Mouse (Mus musculus) ES-E14 (cell line): Measurements from ENCODE around the gene Ppp1r14c. TPM values are rescaled to one million over a fixed set of nuclear protein-coding genes. Genes with fewer than 3 reads are reported as not detected.

ENCODE experiments used
- DNase-seq: peaks from one replicate; pipeline ENCODE4 v3.0.0-alpha.2; 2013; ENCODE audit warnings: low read depth, low spot score
- H3K27ac ChIP-seq: 2 replicates; pipeline ENCODE4 v1.5.1; 2012; ENCODE audit warnings: low read depth, mild to moderate bottlenecking, low read length, moderate library complexity, mixed read lengths; ENCODE audit not compliant: poor library complexity, insufficient read depth, severe bottlenecking
- H3K36me3 ChIP-seq: 2 replicates; pipeline ENCODE4 v1.6.1; 2012; ENCODE audit warnings: mild to moderate bottlenecking, low read length, moderate library complexity, mixed read lengths; ENCODE audit not compliant: control insufficient read depth, poor library complexity, insufficient read depth, severe bottlenecking
- H3K4me1 ChIP-seq, 2 experiments: fragments of 150-350 bp in 1 of 2; sonication (generic) in 1 of 2; 2 replicates each; pipeline ENCODE4 v1.6.1; 2012; ENCODE audit warnings: low read length in 2 of 2, mild to moderate bottlenecking in 1 of 2, mixed read lengths in 1 of 2; ENCODE audit not compliant: control insufficient read depth in 2 of 2, insufficient read depth in 2 of 2, poor library complexity in 1 of 2
- H3K4me3 ChIP-seq, 2 experiments: fragments of 150-350 bp in 1 of 2; sonication (generic) in 1 of 2; 2 replicates each; pipeline ENCODE4 v1.5.1; 2012; ENCODE audit warnings: low read length in 2 of 2, low read depth in 1 of 2, mild to moderate bottlenecking in 1 of 2, mixed read lengths in 1 of 2; ENCODE audit not compliant: insufficient read depth in 1 of 2, poor library complexity in 1 of 2, severe bottlenecking in 1 of 2
- H3K9ac ChIP-seq: 2 replicates; pipeline ENCODE4 v1.6.1; 2012; ENCODE audit warnings: low read depth, mild to moderate bottlenecking, low read length, mixed read lengths; ENCODE audit not compliant: poor library complexity, insufficient read depth, severe bottlenecking
- H3K9me3 ChIP-seq: fragments of 150-350 bp; sonication (generic); 2 replicates; pipeline ENCODE4 v1.6.1; 2012; ENCODE audit warnings: low read depth, mild to moderate bottlenecking, low read length; ENCODE audit not compliant: control insufficient read depth, insufficient read depth
- CHD2 ChIP-seq: IDR thresholded peaks from 2 replicates; pipeline ENCODE4 v1.6.1; 2014; ENCODE audit warnings: mild to moderate bottlenecking, low read depth, low read length, inconsistent platforms
- HCFC1 ChIP-seq: IDR thresholded peaks from 2 replicates; pipeline ENCODE4 v1.6.1; 2012; ENCODE audit warnings: low read length, inconsistent platforms, borderline replicate concordance; ENCODE audit not compliant: insufficient read depth
- MAFK ChIP-seq: IDR thresholded peaks from 2 replicates; pipeline ENCODE4 v1.6.1; 2014; ENCODE audit warnings: mild to moderate bottlenecking, low read depth, low read length, inconsistent platforms; ENCODE audit not compliant: insufficient read depth
- ZC3H11A ChIP-seq: IDR thresholded peaks from 2 replicates; pipeline ENCODE4 v1.6.1; 2012; ENCODE audit warnings: low read depth, mild to moderate bottlenecking, inconsistent platforms, low read length, borderline replicate concordance
- ZNF384 ChIP-seq: IDR thresholded peaks from 2 replicates; pipeline ENCODE4 v1.6.1; 2012; ENCODE audit warnings: low read depth, low read length, inconsistent platforms
- in situ Hi-C, 2 experiments: fragments of 600-800 bp; cut with MboI; formaldehyde crosslinking; loops; one replicate each; pipeline ENCODE4 v1.15.1; 2025; ENCODE audit warnings: low sequenced_read_pairs in 2 of 2, inconsistent platforms in 1 of 2; ENCODE audit not compliant: unreplicated experiment in 2 of 2
- total RNA-seq: library from RNA; depleted of rRNA; stranded (reverse); fragments of 300-350 nt; gene quantifications from 2 replicates; pipeline ENCODE4 v1.2.3, GENCODE M21; 2012; rRNA removed

The Ppp1r14c gene
- 0.48 and 0.62 TPM in 2 replicates for total RNA-seq

DNA sequence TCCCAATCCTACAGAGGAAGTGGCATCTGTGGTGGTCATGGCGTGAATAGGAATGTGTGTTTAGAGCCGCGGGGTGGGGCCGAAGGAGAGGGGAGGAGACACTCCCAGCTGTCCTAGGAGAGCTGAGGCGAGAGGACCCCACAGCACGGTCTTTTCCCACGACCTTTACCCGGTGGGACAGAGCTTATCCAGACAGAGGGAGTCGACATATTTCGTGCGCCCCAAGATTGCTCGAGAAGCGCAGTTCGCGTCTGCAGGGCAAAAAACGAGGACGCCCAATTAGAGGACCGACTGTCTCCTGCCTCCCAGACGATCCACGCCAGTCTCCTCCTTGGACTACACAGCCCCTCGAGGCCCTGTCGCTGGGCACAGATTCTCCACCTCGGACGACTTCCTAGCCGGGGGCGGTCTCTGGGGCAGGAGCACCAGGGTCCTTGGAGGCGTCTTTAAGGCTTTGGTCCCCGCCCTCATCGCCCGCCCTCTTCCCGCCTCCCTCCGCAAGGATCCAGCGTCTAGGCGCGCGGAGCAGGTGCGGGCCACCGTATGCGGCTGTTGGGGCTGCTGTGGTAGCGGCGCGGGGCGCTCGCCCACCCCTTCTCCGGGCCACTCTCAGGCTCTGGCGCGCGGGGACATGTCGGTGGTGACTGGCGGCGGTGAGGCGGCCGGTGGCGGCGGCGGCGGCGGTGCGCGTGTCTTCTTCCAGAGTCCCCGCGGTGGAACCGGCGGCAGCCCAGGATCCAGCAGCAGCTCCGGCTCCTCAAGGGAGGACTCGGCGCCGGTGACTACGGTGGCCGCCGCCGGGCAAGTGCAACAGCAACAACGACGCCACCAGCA, at the start of gene Ppp1r14c:
TSS of gene Ppp1r14c (plus strand) at position 22 of the 834 bp plus-strand sequence.
- in situ Hi-C loops: no loop called here
- Histone ChIP-seq H3K4me1 (0 out of 4 replicates have a peak, but pooled peaks cover 0 to 2% of the 10 kb centered on the region in 2 experiments), H3K36me3 (no peaks in the 10 kb centered on the region), H3K4me3 (peak within 1 kb of the TSS; percentile 72 to 74), H3K9ac (peak within 1 kb of the TSS; percentile 75), H3K27ac (no peak within 1 kb of the TSS), H3K9me3 (no peaks in the 10 kb centered on the region)
- TF ChIP-seq CHD2 (no peak), ZNF384 (no peak), ZC3H11A (no peak), HCFC1 (no peak), MAFK (no peak)
- peak; percentile 34 for DNase-seq

DNA sequence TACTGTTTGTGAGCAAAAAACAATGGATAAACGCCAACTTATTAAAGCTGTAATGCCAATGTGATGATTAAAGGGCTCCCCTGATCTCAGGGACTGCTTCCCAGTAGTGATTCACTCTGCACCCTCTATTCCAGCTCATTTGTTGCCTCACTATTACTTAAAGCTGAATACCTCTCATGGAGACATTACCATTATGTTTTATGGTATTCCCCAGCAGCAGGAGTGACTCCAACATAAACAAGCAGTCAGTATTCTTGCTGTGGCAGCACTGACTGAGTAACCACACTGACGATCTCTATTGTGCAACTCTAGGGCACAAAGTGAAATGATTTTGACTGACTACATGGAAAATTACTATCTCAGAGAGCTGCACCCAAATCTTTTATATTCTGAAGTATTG, 44.5 kb upstream of the Ppp1r14c start:
- no peaks in the 10 kb centered on the region for H3K36me3 ChIP-seq
- in situ Hi-C loops: no loop called here
- TF ChIP-seq HCFC1 (no peak), CHD2 (no peak), MAFK (no peak), ZNF384 (no peak)

DNA sequence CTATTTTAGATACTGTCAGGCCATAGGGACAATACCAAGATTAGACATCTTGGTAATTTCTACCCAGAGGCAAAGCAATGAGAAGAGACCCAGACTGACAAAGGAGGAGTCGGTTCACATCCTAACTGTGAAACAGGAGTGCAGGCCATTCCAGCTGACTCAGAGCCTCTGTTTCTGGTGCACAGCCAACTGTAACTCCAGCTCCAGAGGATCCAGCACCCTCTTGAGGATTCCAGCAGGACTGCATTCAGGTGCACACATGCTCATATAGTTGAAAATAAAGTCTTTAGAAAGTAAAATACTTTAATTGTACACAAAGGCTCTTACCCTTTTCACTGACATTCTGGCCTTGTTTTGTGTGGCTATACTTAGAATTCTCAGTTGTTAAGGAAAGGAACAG, 40.4 kb upstream of the Ppp1r14c start:
- no peak overlapping the region for H3K27ac ChIP-seq
- no peak overlapping the region for H3K4me3 ChIP-seq
- H3K9ac ChIP-seq: no peak overlapping the region
- DNase-seq: no peak
- in situ Hi-C loops: no loop called here
- peaks cover 2% of the 10 kb centered on the region; the same call in 1 of the 2 replicates for H3K9me3 ChIP-seq
- no peaks in the 10 kb centered on the region for H3K4me1 ChIP-seq
- no peaks in the 10 kb centered on the region for H3K36me3 ChIP-seq
- TF ChIP-seq ZNF384 (no peak), HCFC1 (no peak), ZC3H11A (no peak), CHD2 (no peak), MAFK (no peak)

More for the DNA sequence above, 44.5 kb upstream of the Ppp1r14c start:
- H3K9me3 ChIP-seq: no peaks in the 10 kb centered on the region
- H3K4me1 ChIP-seq: no peaks in the 10 kb centered on the region
- H3K4me3 ChIP-seq: no peak overlapping the region
- no peak overlapping the region for H3K9ac ChIP-seq
- H3K27ac ChIP-seq: no peak overlapping the region
- no peak for DNase-seq

DNA sequence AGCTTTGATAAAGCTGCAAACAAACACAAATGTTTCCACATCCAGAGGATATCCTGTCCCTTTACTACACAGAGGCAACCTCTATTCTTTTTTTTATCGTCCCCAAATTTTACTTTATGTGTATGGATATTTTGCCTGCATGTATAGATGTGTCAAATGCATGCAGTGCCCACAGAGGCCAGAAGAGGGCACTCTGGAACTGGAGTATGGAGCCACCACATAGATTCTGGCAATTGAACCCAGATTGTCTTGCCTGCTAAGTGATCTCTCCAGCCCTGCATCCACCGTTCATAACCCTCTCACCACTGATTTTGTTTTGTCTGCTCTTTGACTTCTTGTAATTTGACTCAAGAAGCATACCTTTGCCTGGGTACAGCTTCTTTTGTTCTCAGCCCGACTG, 33.0 kb upstream of the Ppp1r14c start:
- in situ Hi-C loops: no loop called here
- H3K36me3 ChIP-seq: no peaks in the 10 kb centered on the region
- DNase-seq: peak; percentile 45
- H3K27ac ChIP-seq: no peak overlapping the region
- H3K9ac ChIP-seq: no peak overlapping the region
- TF ChIP-seq ZNF384 (no peak), ZC3H11A (peak; percentile 79), MAFK (no peak)
- H3K4me3 ChIP-seq: no peak overlapping the region
- H3K9me3 ChIP-seq: no peaks in the 10 kb centered on the region
- H3K4me1 ChIP-seq: no peaks in the 10 kb centered on the region
